Comparison of ENCODE assay signal across 8 mouse cellular contexts in the genomic region with DNA sequence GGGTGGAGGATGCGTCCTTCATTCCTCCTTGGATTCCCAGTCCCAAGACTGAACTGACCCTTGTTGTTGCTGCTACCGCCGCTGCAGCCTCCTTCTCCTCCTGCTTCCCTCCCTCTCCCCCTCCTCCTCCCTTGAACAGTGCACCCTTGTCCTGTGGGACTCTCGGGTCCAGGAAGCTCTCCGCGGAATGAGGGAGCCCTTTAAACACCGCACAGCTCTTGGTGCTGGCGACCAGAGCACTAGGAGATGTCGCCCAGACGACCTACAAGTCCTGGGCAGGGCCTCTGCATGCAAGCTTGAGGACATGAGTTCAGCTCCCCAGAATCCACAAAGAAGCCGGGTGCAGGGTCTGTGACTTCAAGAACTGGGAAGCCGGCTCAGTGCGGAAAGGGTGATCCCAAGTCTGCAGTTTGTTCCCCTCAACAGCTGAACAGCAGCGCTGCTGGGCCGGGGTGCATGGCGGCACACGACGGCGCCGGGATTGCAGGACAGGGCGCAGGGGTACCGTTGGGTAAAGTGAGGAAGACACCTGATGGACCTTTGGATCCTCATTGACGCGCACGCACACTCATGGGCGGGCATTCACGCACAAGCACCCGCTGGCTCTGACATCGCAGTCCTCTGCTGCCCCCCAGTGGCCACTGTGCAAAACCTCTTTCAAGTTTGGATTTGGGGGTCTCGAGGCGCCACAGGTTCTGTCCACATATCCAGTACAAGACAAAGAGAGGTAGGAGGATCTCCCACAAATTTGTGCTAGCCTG. TPM values are rescaled to one million over a fixed set of nuclear protein-coding genes. Genes with fewer than 3 reads are reported as not detected.
DNase-seq lines count a peak whose midpoint lies in the region; ATAC-seq lines count a peak whose summit lies in the region.

No protein-coding gene starts in this region.

- no peak overlapping the region for H3K27ac ChIP-seq in intestine, embryonic 14.5 days (ENCODE audit: low read depth)

- ATAC-seq in intestine, embryonic 14.5 days (replicated peaks; ENCODE audit: low FRiP score, low TSS enrichment, low read depth): 0 out of 2 replicates have a peak, but pooled peaks have one; percentile 22
- ATAC-seq in megakaryocyte-erythroid progenitor cell, adult 5-6 weeks (replicated peaks; ENCODE audit: low FRiP score, low TSS enrichment, poor library complexity, severe bottlenecking): peak; percentile 61

- peak overlapping the region; percentile 23 for H3K4me3 ChIP-seq in intestine, embryonic 14.5 days (ENCODE audit: low read depth, low read length)

- no peak overlapping the region for H3K9ac ChIP-seq in intestine, embryonic 14.5 days (ENCODE audit: low read length)

- no peaks in the 10 kb centered on the region for H3K9me3 ChIP-seq in intestine, embryonic 14.5 days (ENCODE audit: control insufficient read depth, low read length)

- DNase-seq in adipocyte (ENCODE audit: low spot score): peak; percentile 79
- DNase-seq in embryo, embryonic 10 days (ENCODE audit: low spot score): peak; percentile 94
- DNase-seq in gastrocnemius, postnatal 25 days: peak; percentile 51
- DNase-seq in intestine, embryonic 14.5 days (ENCODE audit: low spot score): peak; percentile 96
- DNase-seq in left cerebral cortex, postnatal 14 days (ENCODE audit: low spot score in 2 of 2): peak; percentile 70 to 85
- peak; percentile 75 for DNase-seq in right cerebral cortex, postnatal 25 days
- DNase-seq in urinary bladder, postnatal 36 days (ENCODE audit: low spot score in 2 of 2): peak; percentile 71 to 78

- H3K27me3 ChIP-seq in intestine, embryonic 14.5 days (replicated peaks; ENCODE audit: control insufficient read depth, insufficient read depth, low read length): no peaks in the 10 kb centered on the region; the same call in 1 of the 2 replicates

- peaks cover 12% of the 10 kb centered on the region; the same call in 1 of the 2 replicates for H3K4me1 ChIP-seq in intestine, embryonic 14.5 days (replicated peaks; ENCODE audit: control insufficient read depth, insufficient read depth, low read length)

- intact Hi-C loops in left cerebral cortex, postnatal 14 days (cut with DNase I): loop anchor here (2.0 kb wide), 1 partner anchor 42 kb away; the partner anchor contains the start of gene Lonp1

- no peaks in the 10 kb centered on the region for H3K36me3 ChIP-seq in intestine, embryonic 14.5 days (ENCODE audit: control insufficient read depth, insufficient read depth, low read length)

- peak overlapping the region; percentile 58 for H3K4me2 ChIP-seq in intestine, embryonic 14.5 days (ENCODE audit: low read length)

- 4% methylated on average over 31 of the region's 31 CpGs for WGBS in intestine, embryonic 14.5 days

RNA-seq across cellular contexts. Expression of gene Ranbp3, which starts 4.5 kb away (rescaled TPM):
- 10 to 100 TPM; 32.8 to 34.2 TPM for total RNA-seq in gastrocnemius, postnatal 25 days (2021)
- 89.6 and 96.7 TPM in 2 replicates for polyA plus RNA-seq in intestine, embryonic 14.5 days (2014; fragmentation: Nextera tagmentation; extraction: Ambion mirVana)
- 10 to 100 TPM; 87.2 to 92.9 TPM for total RNA-seq in left cerebral cortex, postnatal 14 days (2021)
- total RNA-seq in megakaryocyte-erythroid progenitor cell, adult 5-6 weeks (2014; fragmentation: Nextera tagmentation): 81.7 and 94.5 TPM in 2 replicates
- 50.6 and 58.1 TPM in 2 replicates for total RNA-seq in megakaryocyte-erythroid progenitor cell, adult 5-6 weeks (2017)

RNA-seq across cellular contexts. Expression of gene Catsperd, which starts 40.6 kb away (rescaled TPM):
- total RNA-seq in gastrocnemius, postnatal 25 days (2021): not detected
- polyA plus RNA-seq in intestine, embryonic 14.5 days (2014; fragmentation: Nextera tagmentation; extraction: Ambion mirVana): 0.93 and 1.1 TPM in 2 replicates
- under 1 TPM; 0.49 to 0.62 TPM for total RNA-seq in left cerebral cortex, postnatal 14 days (2021)
- total RNA-seq in megakaryocyte-erythroid progenitor cell, adult 5-6 weeks (2014; fragmentation: Nextera tagmentation): not detected in 2 replicates
- total RNA-seq in megakaryocyte-erythroid progenitor cell, adult 5-6 weeks (2017): 0.38 TPM in 1 of 2 replicates, not detected in the other

RNA-seq across cellular contexts. Expression of gene Lonp1, which starts 41.9 kb away (rescaled TPM):
- 10 to 100 TPM; 53.4 to 64.4 TPM for total RNA-seq in gastrocnemius, postnatal 25 days (2021)
- polyA plus RNA-seq in intestine, embryonic 14.5 days (2014; fragmentation: Nextera tagmentation; extraction: Ambion mirVana): 64.5 and 71.2 TPM in 2 replicates
- 10 to 100 TPM; 65.6 to 66.7 TPM for total RNA-seq in left cerebral cortex, postnatal 14 days (2021)
- 59.8 and 63.2 TPM in 2 replicates for total RNA-seq in megakaryocyte-erythroid progenitor cell, adult 5-6 weeks (2014; fragmentation: Nextera tagmentation)
- 76.5 and 108 TPM in 2 replicates for total RNA-seq in megakaryocyte-erythroid progenitor cell, adult 5-6 weeks (2017)

RNA-seq across cellular contexts. Expression of gene Ndufa11, which starts 49.0 kb away (rescaled TPM):
- 100 to 1,000 TPM; 459 to 461 TPM for total RNA-seq in gastrocnemius, postnatal 25 days (2021)
- 494 and 522 TPM in 2 replicates for polyA plus RNA-seq in intestine, embryonic 14.5 days (2014; fragmentation: Nextera tagmentation; extraction: Ambion mirVana)
- total RNA-seq in left cerebral cortex, postnatal 14 days (2021): 100 to 1,000 TPM; 227 to 229 TPM
- 181 and 226 TPM in 2 replicates for total RNA-seq in megakaryocyte-erythroid progenitor cell, adult 5-6 weeks (2014; fragmentation: Nextera tagmentation)
- total RNA-seq in megakaryocyte-erythroid progenitor cell, adult 5-6 weeks (2017): 75.6 and 167 TPM in 2 replicates

RNA-seq across cellular contexts. Expression of gene Vmac, which starts 49.3 kb away (rescaled TPM):
- total RNA-seq in gastrocnemius, postnatal 25 days (2021): 1 to 10 TPM; 3.3 to 3.5 TPM
- 21.2 and 21.3 TPM in 2 replicates for polyA plus RNA-seq in intestine, embryonic 14.5 days (2014; fragmentation: Nextera tagmentation; extraction: Ambion mirVana)
- total RNA-seq in left cerebral cortex, postnatal 14 days (2021): 1 to 10 TPM; 7.8 to 8.0 TPM
- total RNA-seq in megakaryocyte-erythroid progenitor cell, adult 5-6 weeks (2014; fragmentation: Nextera tagmentation): 4.5 and 5.5 TPM in 2 replicates
- total RNA-seq in megakaryocyte-erythroid progenitor cell, adult 5-6 weeks (2017): 4.1 and 7.6 TPM in 2 replicates
